Mouse (Mus musculus) heart, postnatal 0 days (tissue): ENCODE results near the gene Pla2g2c. TPM values are rescaled to one million over a fixed set of nuclear protein-coding genes. Genes with fewer than 3 reads are reported as not detected.

Experiments used
- ATAC-seq: fragments of 200-750 bp; cut with Nextera tagmentation; 2 replicates; pipeline ENCODE4 v1.8.0; 2017; ENCODE audit warnings: low read depth, moderate number of reproducible peaks, moderate library complexity; ENCODE audit not compliant: insufficient read depth
- DNase-seq: peaks from one replicate; pipeline ENCODE4 v3.0.0-alpha.2; 2016; ENCODE audit warnings: low spot score
- H3K27ac ChIP-seq: fragments of 300-500 bp; sonication (generic); 2 replicates; pipeline ENCODE4 v1.5.1; 2014; ENCODE audit warnings: low read depth, mild to moderate bottlenecking
- H3K27me3 ChIP-seq: fragments of 300-500 bp; sonication (generic); 2 replicates; pipeline ENCODE4 v1.6.1; 2014; ENCODE audit warnings: low read length, mixed read lengths; ENCODE audit not compliant: control insufficient read depth, insufficient read depth
- H3K36me3 ChIP-seq: fragments of 300-500 bp; sonication (generic); replicated peaks from 2 replicates; pipeline ENCODE4 v1.6.1; 2014; ENCODE audit warnings: low read length, mixed read lengths; ENCODE audit not compliant: control insufficient read depth, insufficient read depth
- H3K4me1 ChIP-seq: fragments of 300-500 bp; sonication (generic); 2 replicates; pipeline ENCODE4 v1.6.1; 2014; ENCODE audit warnings: antibody characterized with exemption; ENCODE audit not compliant: control insufficient read depth, insufficient read depth
- H3K4me2 ChIP-seq: fragments of 300-500 bp; sonication (generic); 2 replicates; pipeline ENCODE4 v1.6.1; 2014; ENCODE audit warnings: low read depth, mild to moderate bottlenecking, low read length, moderate library complexity
- H3K4me3 ChIP-seq: fragments of 300-500 bp; sonication (generic); 2 replicates; pipeline ENCODE4 v1.5.1; 2014; ENCODE audit warnings: low read depth, low read length
- H3K9ac ChIP-seq: fragments of 300-500 bp; sonication (generic); replicated peaks from 2 replicates; pipeline ENCODE4 v1.6.1; 2014; ENCODE audit warnings: low read depth, low read length, mixed read lengths
- H3K9me3 ChIP-seq: fragments of 300-500 bp; sonication (generic); replicated peaks from 2 replicates; pipeline ENCODE4 v1.6.1; 2016; ENCODE audit warnings: low read length; ENCODE audit not compliant: control insufficient read depth
- CTCF ChIP-seq: IDR thresholded peaks from 2 replicates; pipeline ENCODE4 v1.5.1; 2016; ENCODE audit warnings: antibody characterized with exemption, control low read depth, low read depth
- EP300 ChIP-seq: IDR thresholded peaks from 2 replicates; pipeline ENCODE4 v1.6.1; 2016; ENCODE audit warnings: antibody characterized with exemption, low read depth
- WGBS: fragments of 180-500 bp; shearing (Covaris S2); extraction: QIAGEN DNeasy Blood & Tissue Kit; methylation state at CpG from one replicate; pipeline ENCODE4 v1.1.7; 2014; 5-methylcytosine and 5-hydroxymethylcytosine counted together
- polyA plus RNA-seq: library from polyadenylated mRNA; unstranded; fragments of >200 nt; fragmentation: Nextera tagmentation; extraction: Ambion mirVana; gene quantifications from 2 replicates; pipeline ENCODE4 v1.2.1, GENCODE M21; 2015
- total RNA-seq: library from RNA; depleted of rRNA; stranded (reverse); fragments of >200 nt; gene quantifications from 2 replicates; pipeline ENCODE4 v1.2.3, GENCODE M21; 2014; ENCODE audit warnings: low replicate concordance

The Pla2g2c gene
- total and polyA plus RNA-seq, 2 experiments from 2014 or later = 0.27 TPM; not detected in 1

GRCm38 (mm10) chr4:138753608-138754007 is 29.0 kb downstream of the Pla2g2c start:
- Histone ChIP-seq H3K36me3 (no peaks in the 10 kb centered on the region), H3K4me1 (no peaks in the 10 kb centered on the region), H3K27ac (no peak overlapping the region), H3K4me2 (no peak overlapping the region), H3K9me3 (no peaks in the 10 kb centered on the region), H3K9ac (no peak overlapping the region), H3K27me3 (0 out of 2 replicates have a peak, but pooled peaks cover 10% of the 10 kb centered on the region), H3K4me3 (no peak overlapping the region)
- no peak for DNase-seq
- no peak for ATAC-seq
- whole genome bisulfite sequencing = 70% methylated on average over 3 of the region's 3 CpGs
- no peak for TF ChIP-seq EP300
- no peak for TF ChIP-seq CTCF

DNA sequence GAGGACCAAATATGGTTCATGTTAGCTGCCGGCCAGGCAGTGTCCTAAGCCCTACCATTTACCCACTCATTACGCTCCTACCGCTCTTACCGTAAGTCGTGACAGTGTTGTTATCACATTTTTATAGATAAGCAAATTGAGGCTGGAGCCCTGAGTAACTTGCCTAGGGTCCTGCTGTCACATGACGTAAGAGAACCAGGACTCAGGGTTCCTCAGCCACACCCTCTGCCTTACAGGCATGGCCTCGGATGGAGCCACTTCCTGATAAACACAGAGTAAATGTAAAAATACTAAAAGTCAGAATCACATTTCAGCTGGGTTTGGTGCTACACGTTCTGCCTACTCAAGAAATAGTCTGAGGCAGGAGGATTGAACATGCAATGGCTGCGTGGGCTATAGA is 29.8 kb downstream of the Pla2g2c start:
- H3K9me3 ChIP-seq = no peaks in the 10 kb centered on the region
- no peak overlapping the region for H3K4me2 ChIP-seq
- H3K27ac ChIP-seq = no peak overlapping the region
- H3K36me3 ChIP-seq = no peaks in the 10 kb centered on the region
- 0 out of 2 replicates have a peak, but pooled peaks cover 4% of the 10 kb centered on the region for H3K27me3 ChIP-seq
- DNase-seq (no peak), ATAC-seq (no peak)
- H3K4me1 ChIP-seq = no peaks in the 10 kb centered on the region
- no peak overlapping the region for H3K9ac ChIP-seq
- WGBS = 45% methylated on average over 9 of the region's 9 CpGs
- H3K4me3 ChIP-seq = no peak overlapping the region
- TF ChIP-seq CTCF (no peak), EP300 (no peak)

DNA sequence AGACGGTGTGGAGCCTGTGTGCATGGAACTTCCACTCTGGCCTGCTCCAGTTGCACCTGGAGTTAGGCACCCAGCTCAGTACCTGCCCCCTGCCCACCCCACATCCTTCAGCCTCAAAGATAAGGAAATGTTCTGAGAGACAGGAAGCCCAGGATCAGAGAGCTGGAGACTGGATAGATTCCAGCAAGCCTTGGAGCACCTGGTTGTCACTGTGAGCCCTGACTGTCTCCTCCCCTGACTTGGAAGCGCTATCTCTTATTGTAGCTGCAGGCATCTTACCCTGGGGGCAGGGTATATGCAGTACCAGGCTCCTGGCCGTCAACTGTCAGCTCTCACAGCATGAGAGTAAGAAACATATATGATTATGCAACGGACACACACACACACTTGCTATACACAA is 30.8 kb downstream of the Pla2g2c start:
- H3K9ac ChIP-seq = no peak overlapping the region
- H3K4me3 ChIP-seq = no peak overlapping the region
- H3K27ac ChIP-seq = no peak overlapping the region
- H3K4me2 ChIP-seq = no peak overlapping the region
- no peak for ATAC-seq
- TF ChIP-seq CTCF (no peak), EP300 (no peak)
- H3K36me3 ChIP-seq = no peaks in the 10 kb centered on the region
- no peaks in the 10 kb centered on the region; the same call in 1 of the 2 replicates for H3K27me3 ChIP-seq
- H3K9me3 ChIP-seq = no peaks in the 10 kb centered on the region
- no peak for DNase-seq
- WGBS = 56% methylated on average over 4 of the region's 4 CpGs
- H3K4me1 ChIP-seq = no peaks in the 10 kb centered on the region

GRCm38 (mm10) chr4:138755983-138756382 is 31.4 kb downstream of the Pla2g2c start:
- Histone ChIP-seq H3K4me2 (no peak overlapping the region), H3K4me3 (no peak overlapping the region), H3K27ac (no peak overlapping the region), H3K4me1 (no peaks in the 10 kb centered on the region), H3K36me3 (no peaks in the 10 kb centered on the region), H3K9me3 (no peaks in the 10 kb centered on the region), H3K27me3 (no peaks in the 10 kb centered on the region; the same call in 1 of the 2 replicates), H3K9ac (no peak overlapping the region)
- DNase-seq = no peak
- TF ChIP-seq CTCF = no peak
- no peak for TF ChIP-seq EP300
- WGBS = 77% methylated on average over 11 of the region's 11 CpGs
- ATAC-seq = no peak

DNA sequence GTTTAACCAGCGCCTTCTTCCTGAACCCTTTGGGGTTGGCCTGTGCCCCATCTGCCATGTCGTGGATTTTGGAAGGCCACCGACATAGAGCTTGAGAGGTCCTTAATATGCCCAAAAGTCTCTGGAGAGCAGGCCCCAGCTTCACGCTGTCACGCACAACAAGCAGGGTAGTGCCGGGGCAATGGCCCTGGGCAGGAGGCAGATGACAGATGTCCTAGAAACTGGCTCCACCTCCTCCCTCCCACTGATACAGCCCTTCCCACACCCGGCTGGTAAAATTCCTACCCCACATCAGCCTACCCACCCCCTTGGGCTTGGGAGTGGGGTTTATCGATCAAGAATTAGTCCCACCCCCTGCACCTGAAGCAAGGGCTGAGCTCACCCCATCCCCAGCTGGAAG is 32.8 kb downstream of the Pla2g2c start, which contains the start of gene Pla2g2f:
Pla2g2f (minus strand) TSS at position 211 of the 400 bp plus-strand sequence.
- H3K9me3 ChIP-seq = no peaks in the 10 kb centered on the region
- no peaks in the 10 kb centered on the region for H3K4me1 ChIP-seq
- H3K36me3 ChIP-seq = no peaks in the 10 kb centered on the region
- TF ChIP-seq EP300 (no peak), CTCF (no peak)
- 75% methylated on average over 8 of the region's 8 CpGs for WGBS
- DNase-seq (no peak), ATAC-seq (no peak)
- no peak within 1 kb of the TSS for H3K27ac ChIP-seq
- H3K9ac ChIP-seq = no peak within 1 kb of the TSS
- H3K4me3 ChIP-seq = no peak within 1 kb of the TSS
- no peaks in the 10 kb centered on the region; the same call in 1 of the 2 replicates for H3K27me3 ChIP-seq
- H3K4me2 ChIP-seq = no peak within 1 kb of the TSS

GRCm38 (mm10) chr4:138762266-138762665 is 37.7 kb downstream of the Pla2g2c start:
- H3K27ac ChIP-seq = no peak overlapping the region
- DNase-seq = no peak

More at GRCm38 (mm10) chr4:138762266-138762665, 37.7 kb downstream of the Pla2g2c start:
- Histone ChIP-seq H3K9me3 (no peaks in the 10 kb centered on the region), H3K27me3 (no peaks in the 10 kb centered on the region; the same call in 1 of the 2 replicates), H3K36me3 (no peaks in the 10 kb centered on the region), H3K4me2 (no peak overlapping the region), H3K4me1 (no peaks in the 10 kb centered on the region), H3K4me3 (no peak overlapping the region), H3K9ac (no peak overlapping the region)
- 63% methylated on average over 9 of the region's 9 CpGs for WGBS
- TF ChIP-seq EP300 (no peak), CTCF (no peak)
- no peak for ATAC-seq
